Mouse (Mus musculus): ENCODE data around the gene Cfap161.
A peak's percentile ranks its signal among the peaks of the same experiment; 100 is the strongest.

Cfap161 gene

GRCm38 (mm10) chr7:83794705-83795104, at the start of gene Cfap161:
Gene Cfap161 (minus strand): TSS chr7:83794880.
- TF ChIP-seq GATA4 (IDR thresholded peaks at IDR 0.05; ENCODE audit: insufficient replicate concordance, low read length) = no peak

- TF ChIP-seq GATA4 (IDR thresholded peaks at IDR 0.05; ENCODE audit: insufficient replicate concordance, low read length) = peak; percentile 87
These were observed 48.0 kb upstream of the Cfap161 start for GRCm38 (mm10) chr7:83842486-83843259.

GRCm38 (mm10) chr7:83840076-83840475, 45.4 kb upstream of the Cfap161 start:
- TF ChIP-seq GATA4 (IDR thresholded peaks at IDR 0.05; ENCODE audit: insufficient replicate concordance, low read length) = no peak

- no peak for TF ChIP-seq GATA4 (IDR thresholded peaks at IDR 0.05; ENCODE audit: insufficient replicate concordance, low read length)
These were observed 44.0 kb upstream of the Cfap161 start for GRCm38 (mm10) chr7:83838525-83839224.

GRCm38 (mm10) chr7:83829355-83829754, 34.7 kb upstream of the Cfap161 start:
- TF ChIP-seq GATA4 (IDR thresholded peaks at IDR 0.05; ENCODE audit: insufficient replicate concordance, low read length) = no peak

- TF ChIP-seq GATA4 (IDR thresholded peaks at IDR 0.05; ENCODE audit: insufficient replicate concordance, low read length) = no peak
These were observed 32.9 kb upstream of the Cfap161 start for GRCm38 (mm10) chr7:83827402-83828076.

- TF ChIP-seq GATA4 (IDR thresholded peaks at IDR 0.05; ENCODE audit: insufficient replicate concordance, low read length) = no peak
These were observed 32.1 kb upstream of the Cfap161 start for GRCm38 (mm10) chr7:83826808-83827207.

- TF ChIP-seq GATA4 (IDR thresholded peaks at IDR 0.05; ENCODE audit: insufficient replicate concordance, low read length) = no peak
These were observed 27.3 kb upstream of the Cfap161 start for GRCm38 (mm10) chr7:83821951-83822350.

GRCm38 (mm10) chr7:83816886-83817285, 22.2 kb upstream of the Cfap161 start:
- no peak for TF ChIP-seq GATA4 (IDR thresholded peaks at IDR 0.05; ENCODE audit: insufficient replicate concordance, low read length)

- TF ChIP-seq GATA4 (IDR thresholded peaks at IDR 0.05; ENCODE audit: insufficient replicate concordance, low read length) = no peak
These were observed 21.0 kb upstream of the Cfap161 start for GRCm38 (mm10) chr7:83815646-83816045.

GRCm38 (mm10) chr7:83813993-83814392, 19.3 kb upstream of the Cfap161 start:
- TF ChIP-seq GATA4 (IDR thresholded peaks at IDR 0.05; ENCODE audit: insufficient replicate concordance, low read length) = no peak

- TF ChIP-seq GATA4 (IDR thresholded peaks at IDR 0.05; ENCODE audit: insufficient replicate concordance, low read length) = no peak
These were observed 18.8 kb upstream of the Cfap161 start for GRCm38 (mm10) chr7:83813465-83813864.

GRCm38 (mm10) chr7:83813016-83813415, 18.3 kb upstream of the Cfap161 start:
- TF ChIP-seq GATA4 (IDR thresholded peaks at IDR 0.05; ENCODE audit: insufficient replicate concordance, low read length) = no peak

- no peak for TF ChIP-seq GATA4 (IDR thresholded peaks at IDR 0.05; ENCODE audit: insufficient replicate concordance, low read length)
These were observed 17.9 kb upstream of the Cfap161 start for GRCm38 (mm10) chr7:83812581-83812980.

GRCm38 (mm10) chr7:83811916-83812315, 17.2 kb upstream of the Cfap161 start:
- TF ChIP-seq GATA4 (IDR thresholded peaks at IDR 0.05; ENCODE audit: insufficient replicate concordance, low read length) = 0 out of 2 replicates have a peak, but pooled peaks have one; percentile 10

GRCm38 (mm10) chr7:83811461-83811860, 16.8 kb upstream of the Cfap161 start:
- no peak for TF ChIP-seq GATA4 (IDR thresholded peaks at IDR 0.05; ENCODE audit: insufficient replicate concordance, low read length)

All from liver, adult (tissue).